8 mouse cellular contexts compared by ENCODE assay signal in the genomic region with DNA sequence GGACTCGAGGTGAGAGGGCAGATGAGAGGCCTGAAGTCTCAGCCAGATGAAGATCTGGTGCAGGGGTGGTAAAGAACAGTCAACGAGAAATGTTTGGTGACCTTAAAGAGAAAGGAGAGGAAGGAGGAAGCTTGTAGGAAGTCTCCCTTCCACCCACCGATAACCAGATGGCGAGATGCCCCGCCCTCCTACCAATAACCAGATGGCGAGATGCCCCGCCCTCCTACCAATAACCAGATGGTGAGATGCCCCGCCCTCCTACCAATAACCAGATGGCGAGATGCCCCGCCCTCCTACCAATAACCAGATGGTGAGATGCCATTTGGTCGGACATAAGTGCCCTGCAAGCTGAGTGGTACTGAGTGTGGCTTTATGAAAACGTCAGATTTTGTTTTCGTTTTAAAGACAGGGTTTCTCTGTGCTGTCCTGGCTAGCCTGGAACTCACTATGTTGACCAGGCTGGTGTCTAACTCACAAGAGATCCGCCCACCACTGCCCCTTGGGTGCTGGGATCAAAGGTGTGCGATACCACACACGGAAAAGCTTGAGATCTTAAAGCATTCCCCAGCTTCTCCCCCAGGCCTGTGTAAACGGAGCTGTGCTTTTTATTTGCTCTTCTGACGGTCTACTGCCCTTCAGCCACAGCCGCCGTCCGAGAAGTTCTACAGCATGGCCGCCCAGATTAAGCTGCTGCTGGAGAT. TPM values are rescaled to one million over a fixed set of nuclear protein-coding genes. Genes with fewer than 3 reads are reported as not detected.
DNase-seq lines count a peak whose midpoint lies in the region; ATAC-seq and TF ChIP-seq lines count a peak whose summit lies in the region.

No protein-coding gene starts in this region.

- ATAC-seq in embryonic facial prominence, embryonic 15.5 days (ENCODE audit: insufficient number of reproducible peaks, low FRiP score, low TSS enrichment, low read depth) = no peak
- no peak for ATAC-seq in limb, embryonic 14.5 days (ENCODE audit: low FRiP score, low read depth)
- ATAC-seq in stomach, embryonic 14.5 days (ENCODE audit: insufficient number of reproducible peaks, insufficient read depth, low FRiP score, low read depth) = no peak
- no peak for ATAC-seq in frontal cortex, adult (ENCODE audit: low TSS enrichment)

- WGBS in embryonic facial prominence, embryonic 15.5 days = 58% methylated on average over 22 of the region's 22 CpGs
- 43% methylated on average over 20 of the region's 22 CpGs for WGBS in limb, embryonic 14.5 days
- 62% methylated on average over 22 of the region's 22 CpGs for WGBS in stomach, embryonic 14.5 days

- peaks cover 47% of the 10 kb centered on the region for H3K4me1 ChIP-seq in embryonic facial prominence, embryonic 15.5 days
- peaks cover 23% of the 10 kb centered on the region for H3K4me1 ChIP-seq in limb, embryonic 14.5 days (ENCODE audit: control insufficient read depth, insufficient read depth, low read length)
- peaks cover 5% of the 10 kb centered on the region; the same call in 1 of the 2 replicates for H3K4me1 ChIP-seq in stomach, embryonic 14.5 days (ENCODE audit: control insufficient read depth, insufficient read depth, low read length)

- no peak overlapping the region for H3K9ac ChIP-seq in embryonic facial prominence, embryonic 15.5 days
- H3K9ac ChIP-seq in limb, embryonic 14.5 days (ENCODE audit: low read depth, low read length, severe bottlenecking) = no peak overlapping the region
- no peak overlapping the region for H3K9ac ChIP-seq in stomach, embryonic 14.5 days (replicated peaks; ENCODE audit: low read depth, low read length)

- no peak overlapping the region for H3K4me3 ChIP-seq in embryonic facial prominence, embryonic 15.5 days (replicated peaks)
- no peak overlapping the region for H3K4me3 ChIP-seq in limb, embryonic 14.5 days (replicated peaks; ENCODE audit: low read length)
- H3K4me3 ChIP-seq in stomach, embryonic 14.5 days (ENCODE audit: low read depth, low read length) = no peak overlapping the region

- intact Hi-C loops in left cerebral cortex, postnatal 4 days (cut with DNase I) = loop anchor here (10.0 kb wide), 1 partner anchor 477 kb away; no protein-coding TSS in a partner anchor
- intact Hi-C loops in left cerebral cortex, postnatal 36 days (cut with DNase I) = no loop called here

- H3K4me2 ChIP-seq in embryonic facial prominence, embryonic 15.5 days (replicated peaks) = 0 out of 2 replicates have a peak overlapping the region, but pooled peaks have one; percentile 53
- peak overlapping the region; percentile 23; the same call in 1 of the 2 replicates for H3K4me2 ChIP-seq in limb, embryonic 14.5 days (replicated peaks; ENCODE audit: low read depth, low read length, severe bottlenecking)
- 0 out of 2 replicates have a peak overlapping the region, but pooled peaks have one; percentile 5 for H3K4me2 ChIP-seq in stomach, embryonic 14.5 days (replicated peaks; ENCODE audit: low read depth, low read length)

- no peaks in the 10 kb centered on the region for H3K27me3 ChIP-seq in embryonic facial prominence, embryonic 15.5 days
- no peaks in the 10 kb centered on the region for H3K27me3 ChIP-seq in limb, embryonic 14.5 days (ENCODE audit: control insufficient read depth, insufficient read depth, low read length)
- no peaks in the 10 kb centered on the region for H3K27me3 ChIP-seq in stomach, embryonic 14.5 days (ENCODE audit: control insufficient read depth, insufficient read depth, low read length)

- no peak for TF ChIP-seq POLR2A in limb, embryonic 14.5 days (IDR thresholded peaks at IDR 0.05; ENCODE audit: borderline replicate concordance, extremely low read depth, insufficient read depth, insufficient read length)

- peaks cover 46% of the 10 kb centered on the region for H3K36me3 ChIP-seq in embryonic facial prominence, embryonic 15.5 days
- H3K36me3 ChIP-seq in limb, embryonic 14.5 days (ENCODE audit: control insufficient read depth, insufficient read depth, low read length) = peaks cover 50% of the 10 kb centered on the region
- H3K36me3 ChIP-seq in stomach, embryonic 14.5 days (ENCODE audit: control insufficient read depth, insufficient read depth, low read length) = peaks cover 46% of the 10 kb centered on the region

- H3K27ac ChIP-seq in embryonic facial prominence, embryonic 15.5 days (replicated peaks) = 0 out of 2 replicates have a peak overlapping the region, but pooled peaks have one; percentile 28
- no peak overlapping the region for H3K27ac ChIP-seq in limb, embryonic 14.5 days (replicated peaks; ENCODE audit: low read depth, low read length)
- H3K27ac ChIP-seq in stomach, embryonic 14.5 days (ENCODE audit: low read length) = no peak overlapping the region

- DNase-seq in left cerebral cortex, postnatal 4 days = peak; percentile 78
- no peak for DNase-seq in left cerebral cortex, postnatal 36 days (ENCODE audit: low spot score in 2 of 2)
- no peak for DNase-seq in limb, embryonic 14.5 days (ENCODE audit: low spot score)
- DNase-seq in urinary bladder, postnatal 36 days (ENCODE audit: low spot score in 2 of 2) = no peak
- DNase-seq in kidney, adult 11 months = no peak

- no peaks in the 10 kb centered on the region for H3K9me3 ChIP-seq in embryonic facial prominence, embryonic 15.5 days (replicated peaks)
- H3K9me3 ChIP-seq in limb, embryonic 14.5 days (ENCODE audit: control insufficient read depth, low read length) = no peaks in the 10 kb centered on the region
- no peaks in the 10 kb centered on the region for H3K9me3 ChIP-seq in stomach, embryonic 14.5 days (ENCODE audit: control insufficient read depth, low read depth, low read length)

RNA-seq across cellular contexts. Expression of gene Slc39a11, which starts 1.5 kb away (rescaled TPM):
- 10 to 100 TPM; 23.5 to 26.1 TPM for total RNA-seq in left cerebral cortex, postnatal 4 days (2021)
- 10 to 100 TPM; 13.6 to 15.9 TPM for total RNA-seq in left cerebral cortex, postnatal 36 days (2021)
- polyA plus RNA-seq in embryonic facial prominence, embryonic 15.5 days (2015; fragmentation: Nextera tagmentation; extraction: Ambion mirVana) = 26.9 and 27.0 TPM in 2 replicates
- polyA plus RNA-seq in limb, embryonic 14.5 days (2012; rRNA removed) = 17.2 and 21.3 TPM in 2 replicates
- polyA plus RNA-seq in limb, embryonic 14.5 days (2014; fragmentation: Nextera tagmentation; extraction: Ambion mirVana) = 24.5 and 26.9 TPM in 2 replicates
- 18.6 and 24.0 TPM in 2 replicates for polyA plus RNA-seq in stomach, embryonic 14.5 days (2014; fragmentation: Nextera tagmentation; extraction: Ambion mirVana)

RNA-seq across cellular contexts. Expression of gene Cog1, which starts 2.4 kb away (rescaled TPM):
- 10 to 100 TPM; 36.2 to 36.4 TPM for total RNA-seq in left cerebral cortex, postnatal 4 days (2021)
- 10 to 100 TPM; 42.8 to 47.8 TPM for total RNA-seq in left cerebral cortex, postnatal 36 days (2021)
- 26.7 and 27.6 TPM in 2 replicates for polyA plus RNA-seq in embryonic facial prominence, embryonic 15.5 days (2015; fragmentation: Nextera tagmentation; extraction: Ambion mirVana)
- 38.8 and 42.6 TPM in 2 replicates for polyA plus RNA-seq in limb, embryonic 14.5 days (2012; rRNA removed)
- polyA plus RNA-seq in limb, embryonic 14.5 days (2014; fragmentation: Nextera tagmentation; extraction: Ambion mirVana) = 26.7 and 30.9 TPM in 2 replicates
- polyA plus RNA-seq in stomach, embryonic 14.5 days (2014; fragmentation: Nextera tagmentation; extraction: Ambion mirVana) = 20.7 and 24.4 TPM in 2 replicates

RNA-seq across cellular contexts. Expression of gene Sstr2, which starts 32.2 kb away (rescaled TPM):
- total RNA-seq in left cerebral cortex, postnatal 4 days (2021) = 10 to 100 TPM; 21.2 to 23.0 TPM
- 10 to 100 TPM; 30.0 to 35.0 TPM for total RNA-seq in left cerebral cortex, postnatal 36 days (2021)
- polyA plus RNA-seq in embryonic facial prominence, embryonic 15.5 days (2015; fragmentation: Nextera tagmentation; extraction: Ambion mirVana) = 1.0 and 1.6 TPM in 2 replicates
- polyA plus RNA-seq in limb, embryonic 14.5 days (2012; rRNA removed) = 1.1 and 1.6 TPM in 2 replicates
- polyA plus RNA-seq in limb, embryonic 14.5 days (2014; fragmentation: Nextera tagmentation; extraction: Ambion mirVana) = 0.91 and 1.5 TPM in 2 replicates
- 0.56 and 2.0 TPM in 2 replicates for polyA plus RNA-seq in stomach, embryonic 14.5 days (2014; fragmentation: Nextera tagmentation; extraction: Ambion mirVana)

RNA-seq across cellular contexts. Expression of gene Fam104a, which starts 32.6 kb away (rescaled TPM):
- total RNA-seq in left cerebral cortex, postnatal 4 days (2021) = 10 to 100 TPM; 28.1 to 29.3 TPM
- 10 to 100 TPM; 28.3 to 31.6 TPM for total RNA-seq in left cerebral cortex, postnatal 36 days (2021)
- 48.6 and 49.5 TPM in 2 replicates for polyA plus RNA-seq in embryonic facial prominence, embryonic 15.5 days (2015; fragmentation: Nextera tagmentation; extraction: Ambion mirVana)
- polyA plus RNA-seq in limb, embryonic 14.5 days (2012; rRNA removed) = 30.3 and 34.5 TPM in 2 replicates
- 50.2 and 52.6 TPM in 2 replicates for polyA plus RNA-seq in limb, embryonic 14.5 days (2014; fragmentation: Nextera tagmentation; extraction: Ambion mirVana)
- 46.8 and 51.2 TPM in 2 replicates for polyA plus RNA-seq in stomach, embryonic 14.5 days (2014; fragmentation: Nextera tagmentation; extraction: Ambion mirVana)

RNA-seq across cellular contexts. Expression of gene D11Wsu47e, which starts 32.9 kb away (rescaled TPM):
- 10 to 100 TPM; 19.2 to 19.4 TPM for total RNA-seq in left cerebral cortex, postnatal 4 days (2021)
- total RNA-seq in left cerebral cortex, postnatal 36 days (2021) = 10 to 100 TPM; 11.5 to 14.9 TPM
- polyA plus RNA-seq in embryonic facial prominence, embryonic 15.5 days (2015; fragmentation: Nextera tagmentation; extraction: Ambion mirVana) = 19.2 and 19.6 TPM in 2 replicates
- polyA plus RNA-seq in limb, embryonic 14.5 days (2012; rRNA removed) = 26.8 and 27.5 TPM in 2 replicates
- polyA plus RNA-seq in limb, embryonic 14.5 days (2014; fragmentation: Nextera tagmentation; extraction: Ambion mirVana) = 20.9 and 29.5 TPM in 2 replicates
- polyA plus RNA-seq in stomach, embryonic 14.5 days (2014; fragmentation: Nextera tagmentation; extraction: Ambion mirVana) = 21.3 and 25.4 TPM in 2 replicates
